Comparison of ENCODE assay signal across 15 mouse cellular contexts in the genomic region with DNA sequence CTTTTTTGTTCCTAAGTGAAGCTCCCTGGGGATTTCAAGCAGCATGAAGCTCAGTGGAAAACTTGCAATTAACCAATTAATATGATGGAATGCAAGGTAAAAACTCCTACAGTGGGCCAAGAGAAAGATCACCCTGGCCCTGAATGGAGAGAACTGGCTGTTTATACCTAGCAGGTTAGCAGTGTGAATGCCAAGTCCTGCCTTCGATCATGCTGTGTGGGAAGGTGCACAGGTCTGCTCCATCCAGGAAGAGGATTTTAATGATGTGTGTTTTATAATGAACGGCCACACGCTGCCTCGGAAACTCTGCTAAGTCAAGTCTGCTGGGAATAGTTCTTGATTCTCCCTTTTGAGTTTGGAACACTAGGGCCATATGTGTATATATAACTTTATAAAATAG.
DNase-seq lines count a peak whose midpoint lies in the region; ATAC-seq lines count a peak whose summit lies in the region.
"Had no signal": no experiment of that assay in that cellular context is flagged by ENCODE, and none has a peak within 500 bp of the region (broad histone marks: within the 10 kb centered on the region; RNA-seq: fewer than 3 reads in every experiment).

No protein-coding gene starts in this region.

- peak; percentile 6 for DNase-seq in cerebellum, adult 11-12 months
- no peak for DNase-seq in cerebellum, postnatal 4 days (ENCODE audit: low spot score in 2 of 2)
- peak; percentile 27 for DNase-seq in brain, adult 2 months (ENCODE audit: low read depth, low spot score)
- DNase-seq in cerebellum, adult 9-11 months, result peak; percentile 5
- DNase-seq in cerebellum, postnatal 36 days, result peak; percentile 4 to 11
- DNase-seq in frontal cortex, postnatal 25 days (ENCODE audit: low spot score in 2 of 2), result no peak
- DNase-seq: adrenal gland, postnatal 14 days; gastrocnemius, postnatal 10 days; heart, postnatal 36 days; kidney, adult 8-10 months had no signal

- ATAC-seq in activated CD4-positive, CD25-positive, alpha-beta regulatory T cell, adult 4 months, result no peak
- ATAC-seq: forebrain, embryonic 14.5 days; hindbrain, embryonic 16.5 days; inflammation-experienced regulatory T-cells, adult 6 months; intestine, postnatal 0 days had no signal

Comparison
In these comparisons a context has a peak if more than half of its experiments do, and no peak if none do; other contexts are left out.
1. DNase-seq: peak in cerebellum, adult 11-12 months (single experiment), brain, adult 2 months (single experiment), cerebellum, adult 9-11 months (single experiment) and cerebellum, postnatal 36 days (2 of 2); none in cerebellum, postnatal 4 days (0 of 2) and frontal cortex, postnatal 25 days (0 of 2).